Comparison of ENCODE assay signal across 9 mouse cellular contexts in the genomic region with DNA sequence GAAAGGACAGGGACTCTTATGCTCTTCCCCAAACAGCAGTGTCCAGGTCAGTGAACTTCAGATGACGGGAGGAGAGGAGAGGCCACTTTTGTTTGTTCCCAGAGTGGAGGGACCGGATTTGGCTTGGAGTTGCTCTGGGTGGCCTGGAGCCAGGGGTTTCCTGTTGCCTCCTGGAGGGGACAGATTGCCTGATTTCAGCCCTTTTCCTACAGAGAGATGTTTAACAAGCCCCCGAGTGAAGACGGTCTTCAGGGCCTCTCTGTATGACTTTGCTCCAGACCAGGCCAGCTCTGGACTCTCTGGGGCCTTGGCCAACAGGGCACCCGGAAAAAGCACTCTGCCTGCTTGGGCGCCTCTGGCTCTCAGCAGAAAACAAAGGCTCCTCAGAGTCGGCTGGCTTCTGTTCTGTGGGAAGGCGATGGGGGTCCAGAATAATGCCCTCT. TPM values are rescaled to one million over a fixed set of nuclear protein-coding genes. Genes with fewer than 3 reads are reported as not detected.
DNase-seq lines count a peak whose midpoint lies in the region; ATAC-seq and TF ChIP-seq lines count a peak whose summit lies in the region.
"Had no signal": no experiment of that assay in that cellular context is flagged by ENCODE, and none has a peak within 500 bp of the region (broad histone marks: within the 10 kb centered on the region; RNA-seq: fewer than 3 reads in every experiment).

No protein-coding gene starts in this region.

- peaks cover 46% of the 10 kb centered on the region for H3K36me3 ChIP-seq in erythroblast, embryonic 14.5 days (ENCODE audit: control insufficient read depth)
- peaks cover 23% of the 10 kb centered on the region for H3K36me3 ChIP-seq in intestine, postnatal 0 days (ENCODE audit: control insufficient read depth, insufficient read depth)
- peaks cover 47% of the 10 kb centered on the region for H3K36me3 ChIP-seq in lung, embryonic 14.5 days (ENCODE audit: insufficient read depth)
- 0 out of 2 replicates have a peak, but pooled peaks cover 4% of the 10 kb centered on the region for H3K36me3 ChIP-seq in stomach, postnatal 0 days (ENCODE audit: control insufficient read depth, insufficient read depth, low read length)

- no peak for TF ChIP-seq EP300 in stomach, postnatal 0 days (optimal IDR thresholded peaks at IDR 0.05)

- H3K9ac ChIP-seq in intestine, postnatal 0 days (ENCODE audit: low read depth, low read length) = peak overlapping the region; percentile 22; the same call in 1 of the 2 replicates
- peak overlapping the region; percentile 59 for H3K9ac ChIP-seq in lung, embryonic 14.5 days
- peak overlapping the region; percentile 61 for H3K9ac ChIP-seq in stomach, postnatal 0 days (ENCODE audit: low read length)

- no peak for ATAC-seq in erythroblast, adult 5-6 weeks (replicated peaks; ENCODE audit: low FRiP score, poor library complexity, severe bottlenecking)
- ATAC-seq in intestine, postnatal 0 days = no peak
- no peak for ATAC-seq in lung, embryonic 14.5 days (ENCODE audit: insufficient read depth)
- ATAC-seq in stomach, postnatal 0 days (ENCODE audit: low FRiP score, low TSS enrichment) = no peak
- ATAC-seq in granulocyte monocyte progenitor cell, adult 5-6 weeks (replicated peaks; ENCODE audit: poor library complexity, severe bottlenecking) = no peak

- no peak for TF ChIP-seq CTCF in intestine, postnatal 0 days (IDR thresholded peaks at IDR 0.05; ENCODE audit: low read depth)
- TF ChIP-seq CTCF in lung, embryonic 14.5 days (IDR thresholded peaks at IDR 0.05; ENCODE audit: low read depth) = no peak
- TF ChIP-seq CTCF in stomach, postnatal 0 days (IDR thresholded peaks at IDR 0.05; ENCODE audit: low read depth) = no peak

- H3K4me2 ChIP-seq in intestine, postnatal 0 days (replicated peaks; ENCODE audit: low read depth) = peak overlapping the region; percentile 89
- H3K4me2 ChIP-seq in lung, embryonic 14.5 days = peak overlapping the region; percentile 77
- peak overlapping the region; percentile 78 for H3K4me2 ChIP-seq in stomach, postnatal 0 days (replicated peaks; ENCODE audit: low read depth)

- no peaks in the 10 kb centered on the region for H3K9me3 ChIP-seq in erythroblast, embryonic 14.5 days (ENCODE audit: control insufficient read depth, low read length)
- no peaks in the 10 kb centered on the region for H3K9me3 ChIP-seq in intestine, postnatal 0 days (ENCODE audit: control insufficient read depth)
- no peaks in the 10 kb centered on the region for H3K9me3 ChIP-seq in lung, embryonic 14.5 days (ENCODE audit: low read depth, low read length)
- H3K9me3 ChIP-seq in stomach, postnatal 0 days (ENCODE audit: control insufficient read depth, low read length) = no peaks in the 10 kb centered on the region

- peak; percentile 51 for DNase-seq in brain, adult 2 months (ENCODE audit: low read depth, low spot score)
- peak; percentile 80 for DNase-seq in heart, adult 8-10 months (ENCODE audit: low spot score)
- peak; percentile 65 for DNase-seq in lung, embryonic 14.5 days
- DNase-seq in stomach, postnatal 0 days (ENCODE audit: low spot score) = no peak

- peak overlapping the region; percentile 62 for H3K27ac ChIP-seq in intestine, postnatal 0 days (ENCODE audit: low read depth, low read length)
- H3K27ac ChIP-seq in lung, embryonic 14.5 days (ENCODE audit: low read depth) = peak overlapping the region; percentile 89
- peak overlapping the region; percentile 82 for H3K27ac ChIP-seq in stomach, postnatal 0 days (replicated peaks)

- H3K27me3 ChIP-seq in erythroblast, embryonic 14.5 days (ENCODE audit: control insufficient read depth) = peaks cover 56% of the 10 kb centered on the region
- peaks cover 32% of the 10 kb centered on the region for H3K27me3 ChIP-seq in intestine, postnatal 0 days (replicated peaks; ENCODE audit: control insufficient read depth, insufficient read depth, low read length)
- no peaks in the 10 kb centered on the region for H3K27me3 ChIP-seq in lung, embryonic 14.5 days (ENCODE audit: insufficient read depth, low read length)
- H3K27me3 ChIP-seq in stomach, postnatal 0 days (ENCODE audit: control insufficient read depth, insufficient read depth, low read length) = no peaks in the 10 kb centered on the region

- 53% methylated on average over 8 of the region's 8 CpGs for WGBS in intestine, postnatal 0 days
- WGBS in lung, embryonic 14.5 days = 28% methylated on average over 8 of the region's 8 CpGs
- WGBS in stomach, postnatal 0 days = 44% methylated on average over 8 of the region's 8 CpGs

- peaks cover 72% of the 10 kb centered on the region for H3K4me1 ChIP-seq in erythroblast, embryonic 14.5 days (ENCODE audit: control insufficient read depth)
- H3K4me1 ChIP-seq in intestine, postnatal 0 days (replicated peaks; ENCODE audit: control insufficient read depth, insufficient read depth, low read length) = peaks cover 9% of the 10 kb centered on the region; the same call in 1 of the 2 replicates
- peaks cover 30% of the 10 kb centered on the region for H3K4me1 ChIP-seq in lung, embryonic 14.5 days (ENCODE audit: insufficient read depth)
- H3K4me1 ChIP-seq in stomach, postnatal 0 days (replicated peaks; ENCODE audit: control insufficient read depth, insufficient read depth) = peaks cover 7% of the 10 kb centered on the region

- H3K4me3 ChIP-seq in erythroblast, embryonic 14.5 days (replicated peaks) = peak overlapping the region; percentile 80
- peak overlapping the region; percentile 51 for H3K4me3 ChIP-seq in intestine, postnatal 0 days (ENCODE audit: low read depth, low read length)
- peak overlapping the region; percentile 57 for H3K4me3 ChIP-seq in lung, embryonic 14.5 days (ENCODE audit: low read depth, low read length)
- H3K4me3 ChIP-seq in stomach, postnatal 0 days (ENCODE audit: low read depth, low read length) = peak overlapping the region; percentile 55

RNA-seq across cellular contexts. Expression of gene Crip2, which starts 1.5 kb away (rescaled TPM):
- 12.2 and 14.5 TPM in 2 replicates for polyA plus RNA-seq in erythroblast, embryonic 14.5 days (2012)
- 6.9 and 9.0 TPM in 2 replicates for total RNA-seq in erythroblast, adult 5-6 weeks (2015; ENCODE audit: low replicate concordance)
- 3.6 and 3.9 TPM in 2 replicates for total RNA-seq in erythroblast, adult 5-6 weeks (2017; ENCODE audit: low replicate concordance)
- total RNA-seq in heart, adult 8-10 months (2022) = 1,000 to 10,000 TPM; 1,612 to 1,913 (median 1,690) TPM
- 90.4 and 96.8 TPM in 2 replicates for polyA plus RNA-seq in intestine, postnatal 0 days (2015; fragmentation: Nextera tagmentation; extraction: Ambion mirVana)
- 266 and 273 TPM in 2 replicates for polyA plus RNA-seq in lung, embryonic 14.5 days (2014; fragmentation: Nextera tagmentation; extraction: Ambion mirVana)
- 106 and 112 TPM in 2 replicates for polyA plus RNA-seq in stomach, postnatal 0 days (2015; fragmentation: Nextera tagmentation; extraction: Ambion mirVana)
- total RNA-seq in granulocyte monocyte progenitor cell, adult 5-6 weeks (2014; fragmentation: Nextera tagmentation) = not detected in 2 replicates
- 0.46 TPM in 1 of 2 replicates, not detected in the other for total RNA-seq in granulocyte monocyte progenitor cell, adult 5-6 weeks (2017)

RNA-seq across cellular contexts. Expression of gene Crip1, which starts 4.6 kb away (rescaled TPM):
- 2.8 and 3.3 TPM in 2 replicates for polyA plus RNA-seq in erythroblast, embryonic 14.5 days (2012)
- 111 and 139 TPM in 2 replicates for total RNA-seq in erythroblast, adult 5-6 weeks (2015; ENCODE audit: low replicate concordance)
- 75.3 and 179 TPM in 2 replicates for total RNA-seq in erythroblast, adult 5-6 weeks (2017; ENCODE audit: low replicate concordance)
- 100 to 1,000 TPM; 154 to 215 (median 169) TPM for total RNA-seq in heart, adult 8-10 months (2022)
- polyA plus RNA-seq in intestine, postnatal 0 days (2015; fragmentation: Nextera tagmentation; extraction: Ambion mirVana) = 1,918 and 1,992 TPM in 2 replicates
- polyA plus RNA-seq in lung, embryonic 14.5 days (2014; fragmentation: Nextera tagmentation; extraction: Ambion mirVana) = 237 and 267 TPM in 2 replicates
- polyA plus RNA-seq in stomach, postnatal 0 days (2015; fragmentation: Nextera tagmentation; extraction: Ambion mirVana) = 585 and 865 TPM in 2 replicates
- 161 and 242 TPM in 2 replicates for total RNA-seq in granulocyte monocyte progenitor cell, adult 5-6 weeks (2014; fragmentation: Nextera tagmentation)
- total RNA-seq in granulocyte monocyte progenitor cell, adult 5-6 weeks (2017) = 84.6 and 103 TPM in 2 replicates

RNA-seq across cellular contexts. Expression of gene Tedc1, which starts 14.7 kb away (rescaled TPM):
- 2.3 and 2.9 TPM in 2 replicates for polyA plus RNA-seq in erythroblast, embryonic 14.5 days (2012)
- 1.0 and 1.9 TPM in 2 replicates for total RNA-seq in erythroblast, adult 5-6 weeks (2015; ENCODE audit: low replicate concordance)
- 7.5 and 8.2 TPM in 2 replicates for total RNA-seq in erythroblast, adult 5-6 weeks (2017; ENCODE audit: low replicate concordance)
- total RNA-seq in heart, adult 8-10 months (2022) = under 1 TPM; 0.12 to 0.49 (median 0.33) TPM
- polyA plus RNA-seq in intestine, postnatal 0 days (2015; fragmentation: Nextera tagmentation; extraction: Ambion mirVana) = 5.5 and 6.8 TPM in 2 replicates
- polyA plus RNA-seq in lung, embryonic 14.5 days (2014; fragmentation: Nextera tagmentation; extraction: Ambion mirVana) = 35.1 and 35.4 TPM in 2 replicates
- 5.7 and 6.0 TPM in 2 replicates for polyA plus RNA-seq in stomach, postnatal 0 days (2015; fragmentation: Nextera tagmentation; extraction: Ambion mirVana)
- total RNA-seq in granulocyte monocyte progenitor cell, adult 5-6 weeks (2014; fragmentation: Nextera tagmentation) = 6.5 and 11.1 TPM in 2 replicates
- 6.1 and 22.6 TPM in 2 replicates for total RNA-seq in granulocyte monocyte progenitor cell, adult 5-6 weeks (2017)

RNA-seq across cellular contexts. Expression of gene Mta1, which starts 43.5 kb away (rescaled TPM):
- 18.5 and 22.5 TPM in 2 replicates for polyA plus RNA-seq in erythroblast, embryonic 14.5 days (2012)
- total RNA-seq in erythroblast, adult 5-6 weeks (2015; ENCODE audit: low replicate concordance) = 14.8 and 15.0 TPM in 2 replicates
- total RNA-seq in erythroblast, adult 5-6 weeks (2017; ENCODE audit: low replicate concordance) = 8.5 and 13.6 TPM in 2 replicates
- total RNA-seq in heart, adult 8-10 months (2022) = 10 to 100 TPM; 45.0 to 47.2 (median 46.1) TPM
- polyA plus RNA-seq in intestine, postnatal 0 days (2015; fragmentation: Nextera tagmentation; extraction: Ambion mirVana) = 4.9 and 5.6 TPM in 2 replicates
- 22.8 and 24.1 TPM in 2 replicates for polyA plus RNA-seq in lung, embryonic 14.5 days (2014; fragmentation: Nextera tagmentation; extraction: Ambion mirVana)
- polyA plus RNA-seq in stomach, postnatal 0 days (2015; fragmentation: Nextera tagmentation; extraction: Ambion mirVana) = 4.9 and 5.3 TPM in 2 replicates
- 73.6 and 85.1 TPM in 2 replicates for total RNA-seq in granulocyte monocyte progenitor cell, adult 5-6 weeks (2014; fragmentation: Nextera tagmentation)
- 21.0 and 27.6 TPM in 2 replicates for total RNA-seq in granulocyte monocyte progenitor cell, adult 5-6 weeks (2017)

RNA-seq across cellular contexts. Expression of gene Tmem121, which starts 44.2 kb away (rescaled TPM):
- polyA plus RNA-seq in erythroblast, embryonic 14.5 days (2012) = not detected in 2 replicates
- total RNA-seq in erythroblast, adult 5-6 weeks (2015; ENCODE audit: low replicate concordance) = not detected in 2 replicates
- 1.0 TPM in 1 of 2 replicates, not detected in the other for total RNA-seq in erythroblast, adult 5-6 weeks (2017; ENCODE audit: low replicate concordance)
- total RNA-seq in heart, adult 8-10 months (2022) = under 1 TPM in 2 of 4 experiments, not detected in 2; 0.16 to 0.22 TPM
- 3.4 and 3.5 TPM in 2 replicates for polyA plus RNA-seq in intestine, postnatal 0 days (2015; fragmentation: Nextera tagmentation; extraction: Ambion mirVana)
- 4.3 and 6.1 TPM in 2 replicates for polyA plus RNA-seq in lung, embryonic 14.5 days (2014; fragmentation: Nextera tagmentation; extraction: Ambion mirVana)
- 4.2 and 4.6 TPM in 2 replicates for polyA plus RNA-seq in stomach, postnatal 0 days (2015; fragmentation: Nextera tagmentation; extraction: Ambion mirVana)
- 0.17 TPM in 1 of 2 replicates, not detected in the other for total RNA-seq in granulocyte monocyte progenitor cell, adult 5-6 weeks (2014; fragmentation: Nextera tagmentation)
- total RNA-seq in granulocyte monocyte progenitor cell, adult 5-6 weeks (2017) = not detected in 2 replicates
- total RNA-seq: neutrophil, adult 5-6 weeks had no signal

Comparison
In these comparisons a context has a peak if more than half of its experiments do, and no peak if none do; other contexts are left out.
1. RNA of gene Crip1, which starts 4.6 kb away (polyA plus RNA-seq): 1,918 to 1,992 TPM in intestine, postnatal 0 days, 585 to 865 TPM in stomach, postnatal 0 days and 237 to 267 TPM in lung, embryonic 14.5 days; 2.8 to 3.3 TPM in erythroblast, embryonic 14.5 days; every median in the first group is over 10 times any median in the second.
2. Peak in every context shown above with its lines, with median percentiles within 50 percentile points of each other: H3K4me3 ChIP-seq, H3K27ac ChIP-seq, H3K4me2 ChIP-seq and H3K9ac ChIP-seq.